Mouse (Mus musculus) neural tube, embryonic 15.5 days (tissue): ENCODE results near the gene H60b. TPM values are rescaled to one million over a fixed set of nuclear protein-coding genes. Genes with fewer than 3 reads are reported as not detected.
"Not testable (repeated sequence)": the region's sequence is repeated elsewhere in the genome, so short reads cannot be mapped to it uniquely, and the experiment has no call there.

Experiments
- ATAC-seq: fragments of 200-750 bp; cut with Nextera tagmentation; 2 replicates; pipeline ENCODE4 v1.8.0; 2017; ENCODE audit warnings: mild to moderate bottlenecking, moderate TSS enrichment, moderate library complexity; ENCODE audit not compliant: low FRiP score
- H3K27ac ChIP-seq: fragments of 300-500 bp; sonication (generic); replicated peaks from 2 replicates; pipeline ENCODE4 v1.5.1; 2015; ENCODE audit warnings: mild to moderate bottlenecking, inconsistent platforms
- H3K27me3 ChIP-seq: fragments of 300-500 bp; sonication (generic); replicated peaks from 2 replicates; pipeline ENCODE4 v1.6.1; 2015; ENCODE audit warnings: inconsistent platforms
- H3K36me3 ChIP-seq: fragments of 300-500 bp; sonication (generic); 2 replicates; pipeline ENCODE4 v1.6.1; 2015; ENCODE audit warnings: inconsistent platforms
- H3K4me1 ChIP-seq: fragments of 300-500 bp; sonication (generic); 2 replicates; pipeline ENCODE4 v1.6.1; 2015; ENCODE audit warnings: inconsistent platforms
- H3K4me2 ChIP-seq: fragments of 300-500 bp; sonication (generic); 2 replicates; pipeline ENCODE4 v1.6.1; 2015; ENCODE audit warnings: inconsistent platforms, mild to moderate bottlenecking, moderate library complexity
- H3K4me3 ChIP-seq: fragments of 300-500 bp; sonication (generic); replicated peaks from 2 replicates; pipeline ENCODE4 v1.5.1; 2015; ENCODE audit warnings: mild to moderate bottlenecking, inconsistent platforms
- H3K9ac ChIP-seq: fragments of 300-500 bp; sonication (generic); replicated peaks from 2 replicates; pipeline ENCODE4 v1.6.1; 2015; ENCODE audit warnings: mild to moderate bottlenecking, inconsistent platforms
- H3K9me3 ChIP-seq: fragments of 300-500 bp; sonication (generic); replicated peaks from 2 replicates; pipeline ENCODE4 v1.6.1; 2016; ENCODE audit warnings: inconsistent platforms
- WGBS: fragments of 180-500 bp; shearing (Covaris S2); methylation state at CpG from one replicate; pipeline ENCODE4 v1.1.7; 2015; ENCODE audit warnings: mixed read lengths; 5-methylcytosine and 5-hydroxymethylcytosine counted together
- polyA plus RNA-seq: library from polyadenylated mRNA; unstranded; fragments of >200 nt; fragmentation: Nextera tagmentation; extraction: Ambion mirVana; gene quantifications from 2 replicates; pipeline ENCODE4 v1.2.1, GENCODE M21; 2015

The H60b gene
- polyA plus RNA-seq, 1 experiment from 2014 or later = 0.23 TPM

DNA sequence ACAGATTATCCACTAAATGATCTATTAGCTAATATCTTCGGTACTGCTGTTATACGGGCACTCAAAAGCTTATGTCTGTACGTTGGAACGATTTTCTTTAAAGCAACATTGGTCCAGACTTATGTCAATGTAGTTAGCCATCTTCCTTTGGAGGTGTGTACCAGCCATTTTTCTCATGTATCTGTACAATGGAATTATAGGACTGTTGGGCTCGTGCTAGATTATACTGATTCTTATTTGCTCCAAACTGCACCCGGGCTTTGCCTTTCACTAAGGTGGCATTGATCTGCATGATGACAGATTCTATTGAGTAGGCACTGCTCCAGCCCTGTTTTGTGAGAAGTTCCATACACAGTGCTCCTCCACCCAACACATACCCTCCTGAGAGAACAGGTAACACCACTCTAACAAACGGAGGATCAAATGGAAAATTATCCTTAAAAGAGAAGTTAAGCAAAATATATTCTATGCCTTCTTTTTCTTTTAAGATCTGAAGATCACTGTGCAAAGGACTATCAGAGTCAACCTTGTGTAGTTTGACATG lies 5.2 kb upstream of the H60b start:
- WGBS = 5% methylated on average over 7 of the region's 7 CpGs
- H3K4me1 ChIP-seq = peaks cover 34% of the 10 kb centered on the region
- H3K27me3 ChIP-seq = peaks cover 73% of the 10 kb centered on the region
- H3K9me3 ChIP-seq, H3K27ac ChIP-seq, H3K9ac ChIP-seq, H3K4me2 ChIP-seq, H3K36me3 ChIP-seq, H3K4me3 ChIP-seq, ATAC-seq: not testable (repeated sequence)

DNA sequence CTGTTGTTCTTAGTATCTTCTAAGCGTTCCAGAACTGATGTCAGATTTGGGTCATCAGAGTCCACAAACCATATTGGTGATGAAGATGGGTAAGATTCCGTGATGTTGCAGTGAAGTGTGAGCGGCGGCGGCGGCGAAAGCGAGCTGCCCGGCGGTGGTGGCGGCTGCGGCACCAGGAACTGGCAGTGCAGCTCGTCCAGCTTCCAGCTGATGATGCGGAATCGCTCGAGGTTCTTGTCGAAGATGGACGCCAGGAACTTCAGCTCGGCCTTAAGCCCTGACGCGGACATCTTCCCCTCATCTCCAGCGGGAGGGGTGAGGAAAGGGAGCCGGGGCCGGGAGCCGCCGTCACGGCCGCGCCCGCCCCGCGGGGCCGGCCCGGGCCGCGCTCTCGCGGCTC lies 4.3 kb upstream of the H60b start:
- not testable (repeated sequence) for H3K36me3 ChIP-seq, H3K27ac ChIP-seq, H3K9ac ChIP-seq, ATAC-seq, H3K9me3 ChIP-seq
- under 1% methylated on average over 38 of the region's 38 CpGs for WGBS
- H3K4me3 ChIP-seq = peak overlapping the region; percentile 25
- peaks cover 31% of the 10 kb centered on the region for H3K4me1 ChIP-seq
- peaks cover 76% of the 10 kb centered on the region for H3K27me3 ChIP-seq
- H3K4me2 ChIP-seq = peak overlapping the region; percentile 52

DNA sequence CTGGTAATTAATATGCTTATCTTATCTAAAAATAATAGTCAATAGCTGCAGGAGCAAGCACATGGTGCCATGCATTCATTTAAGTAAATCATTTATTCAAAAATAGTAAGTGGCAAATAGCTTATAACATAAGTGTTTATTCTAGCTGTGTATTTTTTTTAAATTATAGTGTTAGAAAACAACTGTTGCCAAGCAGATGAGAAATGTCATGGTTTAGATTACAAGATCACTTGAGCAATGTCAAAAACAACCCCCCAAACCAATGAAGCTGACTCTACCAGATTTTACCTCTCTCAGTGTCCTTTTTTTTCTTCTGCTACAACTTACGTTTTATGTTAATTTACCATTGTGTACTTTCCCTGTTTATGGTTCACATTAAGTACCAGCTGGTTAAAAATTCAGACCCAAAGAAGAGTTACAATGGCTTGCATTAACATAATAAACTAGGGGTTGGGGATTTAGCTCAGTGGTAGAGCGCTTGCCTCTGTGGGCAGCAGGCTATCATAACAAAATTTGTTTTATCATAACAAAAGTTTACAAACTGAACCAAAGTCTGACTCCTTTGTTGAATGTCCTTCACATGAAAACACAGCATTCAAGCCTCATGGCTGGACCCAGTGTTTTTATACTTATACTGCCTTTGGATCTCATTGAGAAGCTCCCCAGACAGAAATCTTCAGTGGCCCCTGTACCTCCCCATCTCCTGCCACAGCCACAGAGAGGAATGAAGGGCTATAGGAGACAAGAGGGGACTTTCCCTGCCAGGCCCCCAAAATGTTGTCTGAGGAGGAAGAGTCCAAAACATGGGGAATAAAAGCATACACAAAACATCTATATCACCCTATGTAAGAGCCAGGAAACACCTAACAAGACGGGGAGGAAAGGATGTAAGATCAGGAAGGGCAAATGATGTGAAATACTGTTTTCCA lies 3.3 kb upstream of the H60b start:
- H3K27me3 ChIP-seq = peaks cover 74% of the 10 kb centered on the region
- no peak for ATAC-seq

DNA sequence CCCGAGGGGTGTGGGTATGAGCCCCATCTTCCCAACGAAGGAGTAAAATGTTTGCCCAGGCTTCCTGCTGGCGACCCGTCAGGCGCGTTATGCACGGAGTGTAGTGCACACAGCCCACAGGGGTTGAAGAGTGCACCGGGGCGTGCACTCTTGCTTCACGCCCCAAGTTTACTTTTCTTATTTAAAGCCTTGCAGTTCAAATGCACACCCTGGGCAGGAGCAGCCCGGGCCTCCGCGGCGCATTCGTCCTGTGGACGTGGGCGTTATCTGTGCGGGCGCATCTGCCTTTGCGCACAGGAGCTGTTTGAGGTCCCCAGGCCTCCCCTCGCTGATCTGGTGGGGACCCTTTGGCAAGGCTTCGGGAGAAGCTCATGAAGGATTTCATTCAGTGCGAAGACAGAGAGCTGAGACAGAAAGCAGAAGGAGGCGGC lies 760 bp downstream of the H60b start:
- Histone ChIP-seq H3K27ac (no peak overlapping the region), H3K27me3 (peaks cover 68% of the 10 kb centered on the region), H3K4me1 (peaks cover 12% of the 10 kb centered on the region), H3K4me2 (peak overlapping the region; percentile 53), H3K9ac (no peak overlapping the region), H3K4me3 (no peak overlapping the region), H3K9me3 (no peaks in the 10 kb centered on the region), H3K36me3 (no peaks in the 10 kb centered on the region)
- 0 out of 2 replicates have a peak, but pooled peaks have one; percentile 9 for ATAC-seq
- under 1% methylated on average over 24 of the region's 24 CpGs for WGBS

More for the DNA sequence above, 3.3 kb upstream of the H60b start:
- Histone ChIP-seq H3K9me3 (no peaks in the 10 kb centered on the region), H3K4me2 (no peak overlapping the region), H3K27ac (no peak overlapping the region), H3K4me1 (peaks cover 23% of the 10 kb centered on the region), H3K9ac (no peak overlapping the region), H3K36me3 (no peaks in the 10 kb centered on the region), H3K4me3 (no peak overlapping the region)
- 10% methylated on average over 3 of the region's 3 CpGs for WGBS

DNA sequence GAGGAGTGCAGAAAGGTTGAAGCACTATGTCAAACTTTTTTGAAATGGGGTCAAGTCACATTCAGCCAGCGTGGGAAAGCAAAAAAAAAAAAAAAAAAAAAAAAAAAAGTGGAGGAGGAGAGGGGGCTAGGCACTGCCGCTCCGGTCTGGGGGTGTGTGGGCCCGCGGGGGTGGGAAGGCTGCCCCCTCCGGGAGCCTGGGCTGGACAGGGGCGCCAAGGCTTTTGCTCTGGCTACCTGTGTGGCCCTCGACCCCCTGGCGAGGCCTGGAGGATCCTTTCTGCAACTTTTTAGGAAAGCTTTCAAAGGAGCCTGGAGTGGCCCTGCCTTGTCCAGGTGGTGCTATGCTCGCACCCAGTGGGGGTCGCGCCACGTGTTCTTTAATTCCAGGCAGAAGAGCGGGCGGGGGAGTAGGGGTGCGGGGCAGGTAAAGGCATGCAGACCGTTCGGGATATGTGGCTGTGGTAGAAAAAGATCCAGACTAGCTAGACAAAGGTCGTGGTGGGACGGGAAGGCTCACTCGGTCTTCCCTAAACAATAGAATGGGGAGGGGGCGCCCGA lies 1.3 kb downstream of the H60b start:
- ATAC-seq = no peak
- Histone ChIP-seq H3K27me3 (peaks cover 68% of the 10 kb centered on the region), H3K9me3 (no peaks in the 10 kb centered on the region), H3K4me3 (no peak overlapping the region), H3K4me1 (peaks cover 9% of the 10 kb centered on the region), H3K36me3 (no peaks in the 10 kb centered on the region), H3K9ac (no peak overlapping the region), H3K4me2 (no peak overlapping the region), H3K27ac (no peak overlapping the region)
- 3% methylated on average over 21 of the region's 23 CpGs for WGBS

DNA sequence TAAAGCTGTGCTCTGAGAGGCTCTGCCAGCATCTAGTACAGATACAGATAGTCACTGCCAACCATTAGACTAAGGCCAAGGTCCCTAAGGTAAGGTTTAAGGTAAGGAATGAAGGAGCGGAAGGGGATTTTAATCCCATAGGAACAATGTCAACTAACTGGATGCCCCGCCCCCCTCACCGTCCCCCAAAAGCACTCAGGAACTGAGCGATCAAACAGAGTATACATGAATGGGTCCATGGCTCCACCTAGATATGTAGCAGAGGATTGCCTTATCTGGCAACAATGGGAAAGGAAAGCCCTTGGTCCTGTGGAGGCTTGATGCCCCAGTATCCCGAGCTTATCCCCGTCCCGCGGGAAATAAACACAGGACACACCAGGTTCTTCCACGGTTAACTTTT lies 4.9 kb downstream of the H60b start:
- H3K4me2 ChIP-seq = peak overlapping the region; percentile 37
- WGBS = 7% methylated on average over 9 of the region's 9 CpGs
- not testable (repeated sequence) for ATAC-seq, H3K4me1 ChIP-seq, H3K9ac ChIP-seq, H3K4me3 ChIP-seq, H3K9me3 ChIP-seq, H3K27ac ChIP-seq, H3K36me3 ChIP-seq
- peaks cover 38% of the 10 kb centered on the region for H3K27me3 ChIP-seq

DNA sequence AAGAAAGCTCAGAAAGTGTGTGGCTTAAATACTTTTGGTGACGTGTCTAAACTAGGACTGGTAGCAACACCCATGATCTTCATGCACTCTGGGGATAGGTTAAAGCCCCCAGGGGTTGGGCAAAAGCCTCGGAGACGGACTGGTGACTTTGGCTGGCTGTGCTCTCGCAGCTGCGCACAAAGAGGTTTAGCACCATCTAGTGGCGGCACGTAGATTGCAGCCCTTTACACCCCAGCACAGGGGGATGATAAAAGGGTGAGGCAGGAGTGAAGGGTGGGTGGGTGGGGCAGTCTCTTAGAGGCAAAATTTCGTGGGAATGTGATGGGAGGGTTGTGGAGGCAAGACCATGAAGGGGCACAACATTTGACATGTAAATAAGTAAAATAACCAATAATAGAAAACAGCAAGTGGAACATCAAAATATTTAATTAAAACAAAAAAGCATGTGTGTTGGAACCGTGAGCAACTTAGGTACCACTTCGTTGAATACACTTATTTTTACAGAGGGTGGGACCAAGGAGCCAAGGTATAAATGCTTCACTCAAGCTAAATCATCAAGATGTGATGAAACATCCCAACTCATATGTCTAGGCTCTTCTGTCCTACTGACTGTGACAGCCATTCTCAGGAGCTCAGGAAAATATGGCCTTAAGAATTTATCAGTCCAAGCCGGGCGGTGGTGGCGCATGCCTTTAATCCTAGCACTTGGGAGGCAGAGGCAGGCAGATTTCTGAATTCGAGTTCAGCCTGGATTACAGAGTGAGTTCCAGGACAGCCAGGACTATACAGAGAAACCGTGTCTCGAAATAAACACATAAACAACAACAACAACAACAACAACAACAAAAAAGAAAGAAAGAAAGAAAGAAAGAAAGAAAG lies 5.6 kb downstream of the H60b start:
- 39% methylated on average over 14 of the region's 16 CpGs for WGBS
- H3K4me1 ChIP-seq = not testable (repeated sequence)

DNA sequence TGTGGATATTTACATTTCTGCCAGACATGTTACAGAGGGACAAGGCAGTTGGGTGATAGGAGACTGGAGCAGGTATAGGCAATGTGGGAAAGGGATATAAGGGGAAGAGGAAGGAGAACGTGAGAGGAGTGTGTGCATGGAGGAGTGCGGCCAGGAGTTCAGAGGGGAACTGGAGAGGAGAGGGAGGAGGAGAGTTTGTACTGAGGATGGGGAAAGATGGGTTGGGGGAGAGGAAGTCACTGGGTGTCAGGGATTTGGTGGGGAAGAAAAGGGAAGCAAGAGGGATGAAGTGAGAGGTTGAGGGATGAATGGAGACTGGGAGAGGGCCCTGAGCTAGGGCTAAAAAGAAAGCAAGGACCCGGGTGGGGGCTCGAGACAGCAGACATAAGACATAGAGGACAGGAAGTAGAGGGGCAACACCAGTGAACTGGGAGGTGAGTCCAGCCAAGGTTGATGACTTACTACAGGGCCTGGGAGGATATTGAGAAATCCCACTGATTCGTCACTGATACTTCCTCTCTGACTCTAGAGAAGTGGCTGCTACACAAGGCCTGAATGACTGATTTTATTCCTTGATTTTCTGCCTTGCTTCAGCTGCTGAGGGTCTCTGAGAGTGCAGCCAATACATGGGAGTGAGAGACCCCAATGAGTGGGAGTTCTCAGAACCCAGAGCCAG lies 7.1 kb downstream of the H60b start:
- not testable (repeated sequence) for H3K36me3 ChIP-seq, ATAC-seq, H3K4me3 ChIP-seq, H3K27ac ChIP-seq, H3K4me2 ChIP-seq, H3K4me1 ChIP-seq, H3K9me3 ChIP-seq, H3K9ac ChIP-seq
- peaks cover 21% of the 10 kb centered on the region for H3K27me3 ChIP-seq
- WGBS = 63% methylated on average over 5 of the region's 5 CpGs

More for the DNA sequence above, 5.6 kb downstream of the H60b start:
- not testable (repeated sequence) for H3K9ac ChIP-seq, H3K4me3 ChIP-seq, H3K36me3 ChIP-seq, H3K27ac ChIP-seq, H3K9me3 ChIP-seq
- Histone ChIP-seq H3K27me3 (peaks cover 31% of the 10 kb centered on the region), H3K4me2 (peak overlapping the region; percentile 37)
- ATAC-seq = peak; percentile 54

DNA sequence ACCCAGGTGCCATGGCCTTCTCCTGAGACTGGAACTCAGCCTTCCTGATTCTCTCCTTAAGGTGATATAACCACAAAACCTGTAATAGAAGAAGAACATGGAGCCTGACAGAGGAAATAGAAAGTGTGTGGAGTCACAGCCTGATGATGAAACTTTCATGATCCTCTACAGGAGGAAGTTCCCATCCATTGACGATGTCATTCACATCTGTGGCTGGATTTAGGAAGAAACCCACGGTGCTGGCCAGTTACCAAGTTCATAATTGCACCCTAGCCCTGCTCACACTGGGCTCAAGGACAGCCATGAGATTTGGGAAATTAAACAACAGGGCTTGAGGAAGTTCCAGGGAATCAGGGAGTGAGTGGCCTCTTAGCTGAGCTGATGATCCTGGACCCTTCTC lies 7.6 kb downstream of the H60b start:
- H3K27me3 ChIP-seq = peaks cover 16% of the 10 kb centered on the region
- WGBS = 66% methylated on average over 2 of the region's 2 CpGs
- not testable (repeated sequence) for ATAC-seq, H3K27ac ChIP-seq, H3K4me1 ChIP-seq, H3K9ac ChIP-seq, H3K9me3 ChIP-seq, H3K4me3 ChIP-seq, H3K36me3 ChIP-seq, H3K4me2 ChIP-seq

DNA sequence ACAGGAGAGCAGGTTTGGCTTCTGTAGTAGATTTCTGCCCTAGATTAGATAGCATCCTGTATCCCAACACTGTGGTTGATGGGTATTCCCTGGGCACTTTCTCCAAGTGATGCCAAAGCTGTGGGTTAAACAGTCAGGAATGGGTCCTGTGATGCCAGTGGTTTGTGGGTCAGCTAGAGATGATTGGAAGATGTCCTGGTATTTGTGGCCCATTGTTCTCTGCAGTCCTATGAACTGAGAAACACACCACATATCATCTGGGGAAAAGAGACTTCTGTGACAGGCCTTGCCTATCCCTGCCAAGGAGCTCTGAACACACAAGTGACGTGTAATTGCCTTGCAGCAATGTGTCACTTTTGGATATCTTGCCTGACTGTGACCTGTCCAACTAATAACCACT lies 8.7 kb downstream of the H60b start:
- not testable (repeated sequence) for ATAC-seq, H3K27ac ChIP-seq, H3K4me1 ChIP-seq, H3K9me3 ChIP-seq, H3K36me3 ChIP-seq, H3K9ac ChIP-seq, H3K4me3 ChIP-seq, H3K4me2 ChIP-seq, H3K27me3 ChIP-seq
- 92% methylated on average over 1 of the region's 1 CpGs for WGBS

DNA sequence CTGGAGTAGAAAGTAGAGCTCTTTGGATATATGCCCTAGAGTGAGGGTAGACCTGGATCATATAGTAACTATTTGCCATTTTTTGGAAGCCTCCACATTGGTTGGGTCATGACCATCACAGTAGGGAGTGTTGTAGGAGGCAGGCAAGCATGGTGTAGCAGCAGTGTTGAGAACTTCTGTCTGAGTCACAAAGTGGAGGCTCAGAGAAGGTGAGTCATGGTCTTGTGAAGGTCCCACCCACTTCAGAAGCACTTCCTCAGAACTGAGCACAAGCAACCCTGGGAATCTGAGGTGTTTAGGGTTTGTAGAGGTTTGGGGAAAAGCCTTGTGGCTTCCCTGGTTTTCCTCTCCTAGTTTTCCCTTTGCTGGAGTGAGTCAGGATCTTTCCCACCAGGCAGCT lies 10.7 kb downstream of the H60b start:
- not testable (repeated sequence) for H3K36me3 ChIP-seq, H3K9me3 ChIP-seq, H3K4me1 ChIP-seq, ATAC-seq, H3K4me2 ChIP-seq, H3K27ac ChIP-seq, H3K27me3 ChIP-seq, H3K9ac ChIP-seq, H3K4me3 ChIP-seq
